Mouse (Mus musculus): ENCODE data around the gene Ggcx. TPM values are rescaled to one million over a fixed set of nuclear protein-coding genes. Genes with fewer than 3 reads are reported as not detected.

Gene Ggcx
- polyA plus RNA-seq, 1 experiment, result 17.5 TPM

DNA sequence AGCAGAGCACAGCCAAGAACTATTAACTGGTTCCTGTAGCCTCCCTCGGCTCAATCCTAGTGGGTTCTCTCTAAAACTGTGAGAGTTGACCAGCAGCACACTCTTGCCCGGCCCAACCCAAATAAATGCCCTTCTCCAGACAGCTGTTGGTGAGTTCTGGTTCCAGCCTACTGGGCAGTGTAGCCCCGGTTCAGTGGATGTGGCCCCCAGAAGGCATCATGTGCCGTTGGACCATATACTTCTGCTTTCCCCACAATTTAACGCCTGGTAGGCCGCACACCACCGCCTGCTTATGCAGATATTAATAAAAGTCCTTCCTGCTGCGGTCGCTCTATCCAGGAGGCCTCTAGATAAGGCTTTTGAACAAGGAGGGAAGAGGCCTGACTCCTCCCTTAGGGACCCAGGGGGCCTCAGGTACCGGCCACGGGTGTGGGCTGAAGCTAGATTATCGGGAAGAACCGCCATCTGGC is 24.6 kb upstream of the Ggcx start:
- Histone ChIP-seq H3K4me3 (peak overlapping the region; percentile 80), H3K27me3 (ENCODE audit: control insufficient read depth, insufficient read depth, insufficient read length) (no peaks in the 10 kb centered on the region), H3ac (ENCODE audit: control insufficient read depth, insufficient read length) (peak overlapping the region; percentile 32), H3K4me2 (ENCODE audit: low read depth) (peak overlapping the region; percentile 79), H3K36me3 (ENCODE audit: control insufficient read depth, insufficient read depth) (peaks cover 3% of the 10 kb centered on the region), H3K79me2 (ENCODE audit: control insufficient read depth, insufficient read depth) (no peaks in the 10 kb centered on the region)
- TF ChIP-seq SRF (IDR thresholded peaks at IDR 0.05; ENCODE audit: control insufficient read depth, insufficient read length, low read depth), result no peak
- TF ChIP-seq MYOD1 (IDR thresholded peaks at IDR 0.05; ENCODE audit: control insufficient read depth in 1 of 3, insufficient read length in 2 of 3, low read depth in 2 of 3), result peak in 1 of 3 experiments; percentile 55

DNA sequence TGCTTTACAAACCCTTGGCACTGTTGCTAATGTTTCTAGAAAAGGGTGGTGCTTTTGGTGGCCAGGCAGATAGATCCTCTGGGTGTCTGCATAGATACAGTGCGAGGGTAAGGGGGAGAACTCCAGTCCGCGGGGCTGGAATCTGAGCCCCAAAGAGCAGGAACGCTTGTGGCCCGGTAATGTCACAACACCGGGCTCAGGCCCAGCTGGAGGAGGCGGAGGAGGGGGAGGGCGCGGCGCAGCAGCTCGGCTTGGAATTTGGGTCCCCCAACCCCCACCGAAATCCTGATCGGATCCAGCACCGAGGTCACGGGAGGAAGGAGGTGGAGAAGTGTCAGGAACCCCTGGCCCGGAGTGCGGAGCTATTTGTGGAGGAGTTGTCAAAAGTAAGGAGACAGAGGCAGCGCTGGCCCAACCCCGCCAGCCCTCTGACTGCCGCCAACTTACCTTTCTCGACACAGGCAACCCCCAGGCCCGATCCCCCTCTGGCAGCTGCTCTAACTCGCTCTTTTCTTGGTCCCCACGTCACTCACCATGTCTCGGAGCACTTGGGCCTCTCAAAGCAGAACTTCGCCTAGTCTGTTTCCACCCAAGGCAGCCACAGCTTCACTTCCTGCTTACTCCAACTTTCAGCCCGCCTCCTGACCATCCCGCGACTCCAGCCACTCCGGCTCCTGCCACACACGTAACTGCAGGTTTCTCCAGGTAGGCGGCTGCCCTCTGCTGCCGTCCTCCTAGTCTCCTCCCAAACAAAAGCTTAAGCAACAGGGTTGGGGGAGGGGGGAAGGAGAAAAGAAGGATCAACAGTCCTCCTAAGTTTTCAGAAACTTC is 24.0 kb upstream of the Ggcx start, which contains the start of gene Vamp8:
Gene Vamp8 (minus strand): TSS at position 763 of the 831 bp plus-strand sequence.
- TF ChIP-seq USF1 (IDR thresholded peaks at IDR 0.05; ENCODE audit: low read depth) (no peak), POLR2AphosphoS2 (IDR thresholded peaks at IDR 0.05; ENCODE audit: insufficient read length, low read depth) (peak; percentile 27), CEBPB (IDR thresholded peaks at IDR 0.05; ENCODE audit: insufficient read depth, poor library complexity, severe bottlenecking) (peak; percentile 22; the same call in 1 of the 2 replicates), POLR2A (IDR thresholded peaks at IDR 0.05; ENCODE audit: insufficient read length, low read depth) (peak; percentile 39), MYOD1 (IDR thresholded peaks at IDR 0.05; ENCODE audit: control insufficient read depth in 1 of 3, insufficient read length in 2 of 3, low read depth in 2 of 3) (peak in 2 of 3 experiments; percentile 16 to 56), MYOG (IDR thresholded peaks at IDR 0.05; ENCODE audit: control insufficient read depth in 1 of 3, insufficient read depth in 1 of 3, insufficient read length in 2 of 3, low read depth in 2 of 3) (peak in 1 of 3 experiments; percentile 76), TCF12 (IDR thresholded peaks at IDR 0.05; ENCODE audit: insufficient read depth, poor library complexity, severe bottlenecking) (no peak)
- Histone ChIP-seq H3ac (ENCODE audit: control insufficient read depth, insufficient read length) (peak within 1 kb of the TSS; percentile 32), H3K27me3 (ENCODE audit: control insufficient read depth, insufficient read depth, insufficient read length) (no peaks in the 10 kb centered on the region), H3K79me2 (ENCODE audit: control insufficient read depth, insufficient read depth) (no peaks in the 10 kb centered on the region), H3K4me3 (peak within 1 kb of the TSS; percentile 80), H3K4me2 (ENCODE audit: low read depth) (peak within 1 kb of the TSS; percentile 79), H3K36me3 (ENCODE audit: control insufficient read depth, insufficient read depth) (peaks cover 3% of the 10 kb centered on the region)

DNA sequence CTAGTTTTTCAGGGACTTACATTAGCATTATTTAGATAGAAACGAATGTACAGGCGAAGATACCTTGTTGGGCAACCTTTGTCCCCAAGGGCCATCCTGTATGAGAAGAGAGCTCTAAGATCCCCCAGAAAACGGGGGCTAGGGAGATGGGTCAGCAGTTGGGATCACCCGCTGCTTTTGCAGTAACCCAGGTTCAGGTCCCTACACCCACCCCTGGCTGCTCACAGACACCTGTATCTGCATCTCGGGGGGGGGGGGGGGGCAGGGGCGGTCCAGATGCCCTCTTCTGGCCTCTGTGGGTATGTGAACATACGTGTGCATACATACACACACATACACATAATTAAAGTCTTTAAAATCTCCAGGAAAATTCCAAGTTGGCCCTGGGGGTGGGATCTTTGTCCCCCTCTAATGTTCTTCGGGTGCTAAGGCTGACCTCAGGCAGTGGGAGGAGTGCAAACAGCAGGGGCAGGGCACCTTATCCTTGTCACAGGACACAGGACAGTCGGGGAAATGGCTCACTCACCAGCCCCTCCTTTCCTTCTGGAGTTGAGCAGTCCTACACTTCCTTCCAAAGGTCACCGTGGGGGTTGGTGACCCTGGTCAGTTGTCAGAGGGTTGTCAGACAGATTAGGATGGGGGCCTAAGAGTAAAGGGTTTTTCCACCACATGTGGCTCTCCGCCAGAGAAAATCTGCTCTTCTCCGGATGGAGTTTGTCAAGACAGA is 23.1 kb upstream of the Ggcx start:
- TF ChIP-seq E2F4 (IDR thresholded peaks at IDR 0.05; ENCODE audit: insufficient read depth) (no peak), CEBPB (IDR thresholded peaks at IDR 0.05; ENCODE audit: insufficient read depth, poor library complexity, severe bottlenecking) (no peak), MAX (IDR thresholded peaks at IDR 0.05; ENCODE audit: low read depth) (no peak), TCF12 (IDR thresholded peaks at IDR 0.05; ENCODE audit: insufficient read depth, poor library complexity, severe bottlenecking) (no peak), REST (IDR thresholded peaks at IDR 0.05; ENCODE audit: insufficient read depth, insufficient read length) (no peak), MYOD1 (IDR thresholded peaks at IDR 0.05; ENCODE audit: control insufficient read depth in 1 of 3, insufficient read length in 2 of 3, low read depth in 2 of 3) (no peak), MYOG (IDR thresholded peaks at IDR 0.05; ENCODE audit: control insufficient read depth in 1 of 3, insufficient read depth in 1 of 3, insufficient read length in 2 of 3, low read depth in 2 of 3) (no peak), SRF (IDR thresholded peaks at IDR 0.05; ENCODE audit: control insufficient read depth, insufficient read length, low read depth) (no peak), USF1 (IDR thresholded peaks at IDR 0.05; ENCODE audit: low read depth) (no peak), POLR2A (IDR thresholded peaks at IDR 0.05; ENCODE audit: insufficient read length, low read depth) (no peak), POLR2AphosphoS2 (IDR thresholded peaks at IDR 0.05; ENCODE audit: insufficient read length, low read depth) (no peak), TCF3 (IDR thresholded peaks at IDR 0.05; ENCODE audit: insufficient read length, low read depth) (no peak)
- peaks cover 3% of the 10 kb centered on the region for H3K36me3 ChIP-seq (ENCODE audit: control insufficient read depth, insufficient read depth)
- H3K79me2 ChIP-seq (ENCODE audit: control insufficient read depth, insufficient read depth), result no peaks in the 10 kb centered on the region
- peak overlapping the region; percentile 32 for H3ac ChIP-seq (ENCODE audit: control insufficient read depth, insufficient read length)
- no peaks in the 10 kb centered on the region for H3K27me3 ChIP-seq (ENCODE audit: control insufficient read depth, insufficient read depth, insufficient read length)
- H3K4me2 ChIP-seq (ENCODE audit: low read depth), result peak overlapping the region; percentile 79
- peak overlapping the region; percentile 80 for H3K4me3 ChIP-seq

DNA sequence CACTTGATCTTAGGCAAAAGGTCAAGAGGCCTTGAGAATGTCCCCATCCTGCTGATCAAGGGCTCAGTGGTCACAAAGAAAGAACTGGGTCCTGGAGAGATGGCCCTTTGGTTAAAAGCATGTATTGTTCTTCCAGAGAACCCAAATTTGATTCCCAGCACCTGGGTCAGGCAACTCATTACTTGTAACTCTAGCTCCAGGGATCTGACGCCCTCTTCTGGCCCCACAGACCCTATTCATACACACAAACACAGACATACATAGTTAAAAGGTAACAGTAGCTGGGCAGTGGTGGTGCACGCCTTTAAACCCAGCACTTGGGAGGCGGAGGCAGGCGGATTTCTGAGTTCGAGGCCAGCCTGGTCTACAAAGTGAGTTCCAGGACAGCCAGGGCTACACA is 21.8 kb upstream of the Ggcx start:
- H3K79me2 ChIP-seq (ENCODE audit: control insufficient read depth, insufficient read depth), result no peaks in the 10 kb centered on the region
- TF ChIP-seq MYOG (IDR thresholded peaks at IDR 0.05; ENCODE audit: control insufficient read depth in 1 of 3, insufficient read depth in 1 of 3, insufficient read length in 2 of 3, low read depth in 2 of 3) (no peak), TCF12 (IDR thresholded peaks at IDR 0.05; ENCODE audit: insufficient read depth, poor library complexity, severe bottlenecking) (no peak), REST (IDR thresholded peaks at IDR 0.05; ENCODE audit: insufficient read depth, insufficient read length) (no peak), USF1 (IDR thresholded peaks at IDR 0.05; ENCODE audit: low read depth) (no peak), TCF3 (IDR thresholded peaks at IDR 0.05; ENCODE audit: insufficient read length, low read depth) (no peak), CEBPB (IDR thresholded peaks at IDR 0.05; ENCODE audit: insufficient read depth, poor library complexity, severe bottlenecking) (no peak), MAX (IDR thresholded peaks at IDR 0.05; ENCODE audit: low read depth) (no peak), MYOD1 (IDR thresholded peaks at IDR 0.05; ENCODE audit: control insufficient read depth in 1 of 3, insufficient read length in 2 of 3, low read depth in 2 of 3) (no peak), SRF (IDR thresholded peaks at IDR 0.05; ENCODE audit: control insufficient read depth, insufficient read length, low read depth) (no peak), POLR2A (IDR thresholded peaks at IDR 0.05; ENCODE audit: insufficient read length, low read depth) (no peak), E2F4 (IDR thresholded peaks at IDR 0.05; ENCODE audit: insufficient read depth) (no peak), POLR2AphosphoS2 (IDR thresholded peaks at IDR 0.05; ENCODE audit: insufficient read length, low read depth) (no peak)
- H3K4me3 ChIP-seq, result no peak overlapping the region

More for the DNA sequence above, 21.8 kb upstream of the Ggcx start:
- H3ac ChIP-seq (ENCODE audit: control insufficient read depth, insufficient read length), result no peak overlapping the region
- H3K36me3 ChIP-seq (ENCODE audit: control insufficient read depth, insufficient read depth), result peaks cover 3% of the 10 kb centered on the region
- H3K4me2 ChIP-seq (ENCODE audit: low read depth), result no peak overlapping the region
- no peaks in the 10 kb centered on the region for H3K27me3 ChIP-seq (ENCODE audit: control insufficient read depth, insufficient read depth, insufficient read length)

Measured in myocyte (in vitro differentiated cells).